Mouse (Mus musculus): Measurements from ENCODE around the gene Kif26b.

Kif26b gene

GRCm38 (mm10) chr1:178528431-178529351 lies at the start of gene Kif26b:
TSS of gene Kif26b (plus strand) at chr1:178529125.
- peak; percentile 27 for DNase-seq

GRCm38 (mm10) chr1:178483854-178484253 lies 45.1 kb upstream of the Kif26b start:
- DNase-seq, result no peak

GRCm38 (mm10) chr1:178485138-178485867 lies 43.6 kb upstream of the Kif26b start:
- no peak for DNase-seq

DNA sequence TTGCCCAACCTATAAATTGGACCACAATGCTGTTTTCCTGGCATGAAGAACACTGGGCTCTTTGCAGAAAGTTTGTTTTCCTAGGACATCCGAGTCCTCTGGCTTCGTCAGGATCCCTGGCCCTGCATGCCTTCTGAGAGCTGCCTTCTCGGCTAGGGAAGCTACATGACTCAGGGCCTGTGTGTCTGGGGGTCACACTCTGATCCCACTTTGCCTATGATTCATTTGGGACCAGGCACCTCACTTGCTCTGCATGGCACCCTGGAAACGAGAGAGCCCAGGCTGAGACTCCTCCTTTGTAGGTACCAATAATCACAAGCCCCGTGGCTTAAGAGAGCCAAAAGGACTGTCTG lies 43.1 kb upstream of the Kif26b start:
- DNase-seq, result no peak

GRCm38 (mm10) chr1:178486828-178487227 lies 42.1 kb upstream of the Kif26b start:
- DNase-seq, result peak; percentile 78

GRCm38 (mm10) chr1:178489127-178489526 lies 39.8 kb upstream of the Kif26b start:
- peak; percentile 15 for DNase-seq

DNA sequence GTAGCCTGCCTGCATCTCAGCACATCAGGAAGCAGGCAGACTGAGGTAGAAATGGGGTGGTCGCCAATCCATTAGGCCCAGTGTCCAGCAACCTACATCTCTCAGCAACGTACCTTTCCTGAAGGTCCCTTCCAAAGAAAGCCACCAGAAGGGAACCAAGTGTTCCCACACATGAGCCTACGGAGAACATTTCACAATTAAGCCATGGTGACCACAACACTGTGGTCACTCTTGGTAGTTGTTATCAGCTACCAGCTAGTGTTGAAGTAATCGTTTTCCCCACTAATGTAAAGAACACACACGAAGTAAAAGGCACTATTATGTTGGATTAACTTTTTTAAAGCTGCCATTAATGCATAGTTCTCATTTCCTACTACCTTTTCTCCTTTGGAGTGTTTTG lies 37.2 kb upstream of the Kif26b start:
- DNase-seq, result no peak

DNA sequence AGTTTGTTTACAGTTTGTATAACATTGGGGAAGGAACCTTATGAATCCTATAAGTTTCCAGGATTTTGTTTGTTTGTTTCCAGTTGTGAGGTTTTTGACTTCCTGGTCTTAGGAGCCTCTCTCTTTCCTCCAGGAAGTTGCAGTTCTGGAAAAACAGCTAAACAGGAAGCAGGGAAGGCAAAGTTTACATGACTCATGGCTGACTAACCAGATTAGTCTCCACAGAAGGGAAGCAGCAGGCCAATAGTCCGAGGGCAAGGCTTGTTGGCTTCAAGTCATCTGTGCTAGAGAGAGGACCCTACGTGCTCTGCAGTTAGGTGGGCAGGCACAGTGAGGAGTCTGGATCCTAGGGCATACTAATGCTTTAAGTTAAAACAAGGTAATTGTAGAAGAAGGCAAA lies 36.4 kb upstream of the Kif26b start:
- no peak for DNase-seq

DNA sequence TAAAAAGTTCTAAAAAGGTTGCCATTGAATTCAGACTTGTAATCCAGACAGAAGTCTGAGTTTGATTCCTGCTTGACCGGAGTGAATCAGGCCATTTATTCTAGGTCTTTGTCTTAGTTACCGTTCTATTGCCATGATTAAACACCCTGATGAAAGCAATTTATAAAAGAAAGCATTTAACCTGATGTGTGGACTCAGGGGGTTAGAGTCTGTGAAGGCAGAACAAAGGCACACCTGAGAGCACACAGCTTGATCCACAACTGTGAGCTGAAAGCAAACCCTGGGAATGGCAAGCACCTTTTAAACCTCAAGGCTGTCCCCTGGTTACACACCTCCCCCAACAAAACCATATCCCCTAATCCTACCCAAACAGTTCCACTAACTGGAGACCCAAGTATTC lies 32.7 kb upstream of the Kif26b start:
- DNase-seq, result no peak

DNA sequence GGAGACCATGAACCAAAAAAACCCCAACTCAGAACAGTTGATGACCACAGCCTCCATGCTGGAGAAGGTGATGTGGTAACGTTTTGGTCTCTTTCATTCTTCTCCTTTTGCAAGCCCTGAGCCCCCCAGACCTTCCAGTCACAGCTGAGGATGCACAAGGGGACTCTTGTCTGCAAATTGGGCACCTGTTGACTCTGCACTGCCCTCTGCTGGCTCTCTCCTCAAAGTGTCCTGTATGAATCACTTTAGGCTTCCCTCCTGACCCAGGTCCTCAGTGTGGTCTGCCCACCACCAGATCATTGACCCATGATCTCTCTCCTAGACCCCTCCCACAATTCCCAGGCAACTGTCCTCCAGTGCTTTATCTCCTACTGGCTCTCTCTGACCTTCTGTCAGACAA lies 32.1 kb upstream of the Kif26b start:
- no peak for DNase-seq

GRCm38 (mm10) chr1:178506938-178507337 lies 22.0 kb upstream of the Kif26b start:
- DNase-seq, result no peak

- no peak for DNase-seq
These were observed 16.4 kb upstream of the Kif26b start for GRCm38 (mm10) chr1:178512323-178513031.

- DNase-seq, result no peak
These were observed 15.0 kb upstream of the Kif26b start for GRCm38 (mm10) chr1:178513954-178514353.

DNA sequence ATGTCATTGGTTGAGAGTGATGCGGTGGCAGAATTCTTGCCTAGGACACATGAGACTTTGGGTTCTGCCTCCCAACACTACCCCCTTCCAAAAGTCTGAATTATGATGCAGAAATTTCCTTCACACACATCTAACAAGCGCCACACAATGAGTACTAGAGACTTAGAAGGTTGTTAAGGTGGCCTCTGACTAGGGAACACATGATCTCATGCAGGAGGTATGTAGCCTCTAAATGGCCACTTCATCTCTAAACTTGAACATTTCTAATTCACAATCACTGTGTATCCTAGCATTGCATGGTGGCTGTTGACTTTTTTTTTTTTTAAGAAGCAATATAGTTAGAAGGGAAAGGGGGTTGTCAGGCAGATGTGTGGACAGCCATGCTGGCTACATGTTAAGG lies 13.1 kb upstream of the Kif26b start:
- DNase-seq, result no peak

GRCm38 (mm10) chr1:178522389-178522788 lies 6.5 kb upstream of the Kif26b start:
- DNase-seq, result peak; percentile 5

GRCm38 (mm10) chr1:178523152-178523551 lies 5.8 kb upstream of the Kif26b start:
- no peak for DNase-seq

DNA sequence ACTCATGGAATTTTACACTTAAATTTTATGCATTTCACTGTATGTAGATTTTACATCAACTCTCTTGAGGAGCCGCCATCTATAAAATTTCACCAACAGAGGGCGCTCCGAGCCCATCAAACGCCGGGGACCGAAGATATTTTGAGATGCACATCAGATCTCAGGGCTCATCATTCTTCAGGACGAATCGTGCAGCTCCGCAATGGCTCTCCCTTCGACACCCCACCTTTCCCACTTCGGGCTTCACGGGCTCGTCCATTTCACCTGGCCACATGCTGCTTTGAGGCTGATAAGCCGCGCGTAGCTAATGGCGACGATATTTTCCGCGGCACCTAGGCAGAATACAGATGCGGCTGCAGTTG lies 1.8 kb upstream of the Kif26b start:
- peak; percentile 71 for DNase-seq

DNA sequence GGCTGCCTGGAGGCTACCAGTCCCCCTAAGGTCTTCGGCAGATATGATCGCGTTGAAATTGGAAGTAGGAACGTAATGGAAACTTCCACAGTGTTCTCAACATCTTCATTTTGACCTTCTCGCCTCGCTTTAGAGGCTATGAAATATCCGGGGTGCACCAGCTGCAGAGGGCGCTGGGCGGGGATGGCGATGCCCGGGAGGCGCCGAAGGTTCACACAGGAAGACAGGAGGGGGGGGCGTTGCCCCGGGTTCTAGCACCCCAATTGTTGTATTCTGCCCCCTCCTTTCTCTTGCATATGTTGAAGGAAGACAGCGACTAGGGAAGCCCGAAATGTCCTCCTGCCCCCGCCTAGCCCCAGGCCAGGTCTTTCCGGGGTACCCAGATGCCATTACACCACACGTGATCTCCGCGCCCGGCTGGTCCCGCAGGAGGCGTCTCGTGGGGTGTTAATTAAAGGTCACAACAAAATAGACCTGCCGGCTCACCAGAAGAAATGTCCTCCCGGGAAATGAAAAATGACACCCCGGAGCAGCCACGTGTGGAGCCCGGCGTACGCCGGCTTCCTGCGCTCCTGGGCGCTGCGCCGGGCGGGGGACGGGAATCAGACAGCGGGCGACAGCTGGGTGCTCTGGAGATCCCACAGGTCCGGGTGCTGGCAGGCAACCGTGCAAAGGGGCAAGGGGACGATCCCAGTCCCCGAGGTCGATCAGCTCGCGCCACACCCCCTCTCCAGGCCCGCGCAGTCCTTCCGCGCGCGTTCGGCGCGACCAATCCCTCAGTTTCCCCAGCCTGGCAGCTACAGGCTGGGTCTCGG lies 1.2 kb upstream of the Kif26b start:
- DNase-seq, result peak; percentile 22

DNA sequence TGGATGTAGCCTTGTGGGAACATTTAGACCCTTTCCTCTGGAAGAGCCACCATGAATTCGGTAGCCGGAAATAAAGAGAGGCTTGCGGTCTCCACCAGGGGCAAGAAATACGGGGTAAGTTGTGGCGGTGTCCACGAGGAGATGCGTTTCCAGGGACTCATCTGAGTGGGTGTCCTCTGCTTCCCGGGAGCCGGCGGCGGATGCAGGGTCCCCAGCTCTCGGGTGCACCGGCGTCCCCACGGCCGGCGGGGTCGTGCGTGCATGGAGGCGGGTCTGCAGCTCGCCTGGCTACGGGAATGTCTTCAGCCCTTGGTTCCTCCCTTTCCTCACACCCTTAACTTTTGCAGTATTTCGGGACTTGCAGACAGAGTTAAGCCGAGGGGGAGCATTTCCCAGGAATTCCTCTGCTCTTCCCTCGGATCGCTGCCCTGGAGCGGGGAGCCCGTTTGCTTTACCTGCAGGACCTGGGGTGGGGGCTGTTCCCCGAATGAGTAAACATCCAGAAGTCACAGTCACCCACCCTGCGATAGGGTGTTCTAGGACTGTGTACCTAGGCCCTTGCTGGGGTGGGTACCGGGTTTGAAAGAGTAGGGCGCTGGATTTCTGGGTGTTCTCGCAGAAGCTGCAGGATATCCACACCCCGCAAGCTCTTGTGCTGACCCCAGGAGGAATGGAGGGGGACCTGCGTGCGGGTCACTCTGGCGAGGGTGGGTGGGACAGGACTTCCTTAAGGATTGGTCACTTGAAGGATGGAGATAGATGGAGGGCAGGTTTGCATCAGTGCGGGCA lies 781 bp downstream of the Kif26b start:
- peak; percentile 4 for DNase-seq

DNA sequence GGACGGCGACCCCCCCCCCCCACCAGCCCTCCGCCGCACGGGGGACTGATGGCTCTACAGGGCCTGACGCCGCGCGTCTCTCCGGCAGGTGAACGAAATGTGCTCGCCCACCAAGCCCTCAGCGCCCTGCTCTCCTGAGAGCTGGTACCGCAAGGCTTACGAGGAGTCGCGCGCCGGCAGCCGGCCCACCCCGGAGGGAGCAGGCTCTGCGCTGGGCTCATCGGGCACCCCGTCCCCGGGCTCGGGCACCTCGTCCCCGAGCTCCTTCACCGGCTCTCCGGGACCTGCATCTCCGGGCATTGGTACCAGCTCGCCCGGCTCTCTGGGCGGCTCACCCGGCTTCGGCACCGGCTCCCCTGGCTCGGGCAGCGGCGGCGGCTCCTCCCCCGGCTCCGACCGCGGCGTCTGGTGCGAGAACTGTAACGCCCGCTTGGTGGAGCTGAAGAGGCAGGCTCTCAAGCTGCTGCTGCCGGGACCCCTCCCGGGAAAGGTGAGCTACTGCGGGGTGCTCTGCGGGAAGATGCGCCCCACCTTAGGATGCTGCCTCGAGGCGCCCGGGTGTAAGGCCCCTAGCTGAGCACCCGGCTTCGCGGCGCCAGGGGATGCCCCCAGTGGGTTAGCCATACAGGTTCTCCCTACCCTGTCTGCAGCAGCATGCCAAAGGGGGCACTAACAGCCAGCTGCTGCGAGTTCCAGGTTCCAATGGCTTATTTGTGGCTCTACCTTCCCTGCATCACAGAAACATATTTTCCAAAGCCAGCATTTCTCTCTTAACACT lies 1.6 kb downstream of the Kif26b start:
- peak; percentile 71 for DNase-seq

DNA sequence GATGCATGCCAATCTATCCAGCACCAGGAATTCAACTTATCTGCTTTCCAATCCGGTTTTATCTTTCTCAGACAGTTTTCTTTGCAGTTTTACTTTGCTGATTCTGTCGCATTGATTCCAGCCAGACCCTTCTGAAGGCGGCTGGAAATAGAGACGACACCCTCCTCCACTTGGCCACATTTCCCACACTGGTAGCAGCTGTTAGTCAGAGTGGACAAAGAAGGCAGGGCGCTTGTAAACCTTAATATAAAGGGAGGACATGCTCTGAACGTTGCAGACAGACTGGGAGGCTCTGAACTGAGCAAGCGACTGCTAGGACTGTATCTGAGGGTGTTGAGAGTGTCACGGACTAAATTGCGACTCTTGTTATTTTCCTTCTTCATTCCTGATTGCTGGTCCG lies 11.3 kb downstream of the Kif26b start:
- no peak for DNase-seq
